Mouse (Mus musculus): ENCODE measurements around the gene Slc22a15.

The Slc22a15 gene

GRCm38 (mm10) chr3:101916525-101916924, 7.7 kb downstream of the Slc22a15 start:
- no peak for DNase-seq

- no peak for DNase-seq
These were observed 9.0 kb downstream of the Slc22a15 start for GRCm38 (mm10) chr3:101915048-101915801.

- DNase-seq: no peak
These were observed 10.0 kb downstream of the Slc22a15 start for GRCm38 (mm10) chr3:101914266-101914665.

GRCm38 (mm10) chr3:101912041-101912440, 12.2 kb downstream of the Slc22a15 start:
- no peak for DNase-seq

- no peak for DNase-seq
These were observed 17.2 kb downstream of the Slc22a15 start for GRCm38 (mm10) chr3:101907049-101907448.

GRCm38 (mm10) chr3:101904776-101905175, 19.5 kb downstream of the Slc22a15 start:
- DNase-seq: no peak

GRCm38 (mm10) chr3:101903091-101903490, 21.2 kb downstream of the Slc22a15 start:
- DNase-seq: no peak

GRCm38 (mm10) chr3:101902344-101902743, 21.9 kb downstream of the Slc22a15 start:
- DNase-seq: no peak

GRCm38 (mm10) chr3:101897377-101897974, 26.8 kb downstream of the Slc22a15 start:
- no peak for DNase-seq

- DNase-seq: peak; percentile 58
These were observed 27.4 kb downstream of the Slc22a15 start for GRCm38 (mm10) chr3:101896893-101897292.

GRCm38 (mm10) chr3:101895376-101895910, 28.8 kb downstream of the Slc22a15 start:
- no peak for DNase-seq

- DNase-seq: no peak
These were observed 38.7 kb downstream of the Slc22a15 start for GRCm38 (mm10) chr3:101885591-101885990.

GRCm38 (mm10) chr3:101885041-101885440, 39.2 kb downstream of the Slc22a15 start:
- no peak for DNase-seq

- DNase-seq: no peak
These were observed 40.4 kb downstream of the Slc22a15 start for GRCm38 (mm10) chr3:101883902-101884301.

GRCm38 (mm10) chr3:101881721-101882120, 42.5 kb downstream of the Slc22a15 start:
- DNase-seq: no peak

GRCm38 (mm10) chr3:101880818-101881217, 43.4 kb downstream of the Slc22a15 start:
- no peak for DNase-seq

GRCm38 (mm10) chr3:101878136-101878535, 46.1 kb downstream of the Slc22a15 start:
- no peak for DNase-seq

GRCm38 (mm10) chr3:101876459-101877285, 47.6 kb downstream of the Slc22a15 start:
- DNase-seq: peak; percentile 16

- peak; percentile 7 for DNase-seq
These were observed 48.9 kb downstream of the Slc22a15 start for GRCm38 (mm10) chr3:101875258-101875920.

GRCm38 (mm10) chr3:101873061-101873675, 51.1 kb downstream of the Slc22a15 start:
- DNase-seq: no peak

GRCm38 (mm10) chr3:101871951-101872350, 52.3 kb downstream of the Slc22a15 start:
- DNase-seq: no peak

- DNase-seq: no peak
These were observed 57.2 kb downstream of the Slc22a15 start for GRCm38 (mm10) chr3:101867001-101867421.
